Mouse (Mus musculus) inflammation-experienced regulatory T-cells, adult 6 months (primary cell): ENCODE results near the gene Hivep2. TPM values are rescaled to one million over a fixed set of nuclear protein-coding genes. Genes with fewer than 3 reads are reported as not detected.

Experiments used
- ATAC-seq: one replicate; pipeline ENCODE4 v1.8.0; 2017
- polyA plus RNA-seq, 3 experiments: library from polyadenylated mRNA; unstranded; fragments of 100-300 nt; shearing (Covaris generic); gene quantifications; one replicate each; pipeline ENCODE4 v1.2.1; 2017

Gene Hivep2
- polyA plus RNA-seq, 3 experiments from 2014 or later, result 19.4 to 32.6 (median 24.8) TPM

DNA sequence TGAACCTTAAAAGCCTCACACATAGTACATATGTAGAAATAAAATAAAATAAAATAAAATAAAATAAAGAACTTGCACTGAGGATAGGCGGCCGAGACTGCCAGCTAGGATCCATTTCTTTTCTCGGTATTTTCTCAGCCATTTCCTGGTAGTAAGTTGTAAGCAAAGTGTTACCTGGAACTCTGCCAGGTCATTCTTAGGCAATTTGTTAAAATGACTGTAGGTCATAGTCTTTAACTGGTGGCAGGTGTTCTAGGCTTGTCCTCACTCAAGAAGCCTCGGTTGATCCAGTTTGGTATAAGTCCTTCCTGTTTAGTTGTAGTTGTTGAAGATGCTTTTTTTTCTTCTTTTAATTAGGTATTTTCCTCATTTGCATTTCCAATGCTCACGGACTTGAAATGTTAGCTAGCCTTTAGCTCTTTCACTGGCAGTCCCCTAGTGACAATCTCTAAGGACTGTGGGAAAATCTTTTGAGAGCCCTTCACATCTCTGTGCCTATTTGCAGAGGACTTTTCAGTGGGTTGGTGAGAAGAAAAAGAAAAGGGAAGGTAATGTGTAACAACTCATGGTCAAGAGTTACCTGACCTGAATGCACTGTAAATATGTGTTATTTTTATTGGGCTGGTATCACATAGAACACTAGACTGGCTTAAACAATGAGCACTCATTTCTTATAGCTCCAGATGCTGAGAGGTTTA lies 203.1 kb downstream of the Hivep2 start:
- no peak for ATAC-seq

DNA sequence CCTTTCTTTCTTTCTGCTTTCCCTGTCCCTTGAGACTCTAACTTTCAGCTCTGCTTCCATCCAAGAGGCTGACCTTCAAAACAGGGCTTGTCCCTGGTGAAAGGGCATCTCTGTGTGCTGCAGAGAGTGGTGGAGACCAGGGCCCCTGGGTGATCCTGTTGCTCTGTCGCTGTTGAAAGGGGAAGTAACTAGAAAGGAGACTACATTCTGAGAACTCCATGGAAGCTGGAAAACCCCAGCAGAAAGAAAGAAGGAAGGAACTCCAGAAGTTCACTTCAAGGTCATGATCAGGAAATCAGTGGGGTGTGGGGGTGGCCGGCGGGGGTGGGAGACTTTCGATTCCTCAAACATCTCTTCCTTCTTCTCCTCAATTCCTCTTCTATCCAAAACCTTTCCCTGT lies 208.2 kb downstream of the Hivep2 start:
- ATAC-seq, result no peak

DNA sequence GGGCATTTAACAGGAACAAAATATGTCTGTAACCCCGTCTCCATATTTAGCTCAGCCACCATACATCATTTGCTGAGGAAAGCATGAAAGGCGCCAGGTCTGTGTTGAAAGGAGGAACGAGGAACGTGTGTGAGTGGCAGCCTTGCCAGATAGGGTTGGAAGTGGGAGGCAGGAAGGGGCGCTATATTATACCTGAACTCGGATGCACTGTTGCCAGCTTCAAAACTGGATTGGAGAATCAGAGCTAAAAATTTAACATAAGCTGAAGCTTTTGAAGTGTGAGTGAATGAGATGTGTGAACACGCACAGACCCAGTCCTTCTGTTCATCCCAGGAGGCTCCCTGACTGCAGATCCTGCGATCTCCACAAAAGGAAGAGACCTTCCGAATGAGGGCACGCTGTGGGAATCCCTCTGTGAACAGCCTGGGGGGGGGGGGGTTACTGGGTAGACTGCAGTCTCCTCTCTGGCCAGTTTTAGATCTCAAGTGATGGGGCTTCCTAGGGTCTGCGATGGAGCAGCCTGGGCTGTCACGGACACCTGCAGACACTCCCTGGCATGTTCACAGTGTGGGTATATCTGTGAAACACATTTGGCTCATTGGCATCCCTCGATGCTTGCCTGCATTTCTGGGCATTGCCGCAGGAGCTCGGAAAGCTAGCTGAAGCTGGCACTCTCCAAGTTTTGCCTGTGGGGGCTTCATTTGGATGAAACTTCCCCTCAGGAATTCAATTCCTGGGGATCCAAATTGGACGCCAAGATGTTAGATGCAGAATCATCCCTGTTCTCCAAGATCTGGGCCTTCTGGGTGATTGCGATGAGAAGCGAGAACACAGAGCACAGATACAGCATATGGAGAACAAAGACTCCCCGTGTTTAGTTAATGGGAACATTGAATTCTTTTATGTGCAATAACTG lies 213.8 kb downstream of the Hivep2 start:
- no peak for ATAC-seq

DNA sequence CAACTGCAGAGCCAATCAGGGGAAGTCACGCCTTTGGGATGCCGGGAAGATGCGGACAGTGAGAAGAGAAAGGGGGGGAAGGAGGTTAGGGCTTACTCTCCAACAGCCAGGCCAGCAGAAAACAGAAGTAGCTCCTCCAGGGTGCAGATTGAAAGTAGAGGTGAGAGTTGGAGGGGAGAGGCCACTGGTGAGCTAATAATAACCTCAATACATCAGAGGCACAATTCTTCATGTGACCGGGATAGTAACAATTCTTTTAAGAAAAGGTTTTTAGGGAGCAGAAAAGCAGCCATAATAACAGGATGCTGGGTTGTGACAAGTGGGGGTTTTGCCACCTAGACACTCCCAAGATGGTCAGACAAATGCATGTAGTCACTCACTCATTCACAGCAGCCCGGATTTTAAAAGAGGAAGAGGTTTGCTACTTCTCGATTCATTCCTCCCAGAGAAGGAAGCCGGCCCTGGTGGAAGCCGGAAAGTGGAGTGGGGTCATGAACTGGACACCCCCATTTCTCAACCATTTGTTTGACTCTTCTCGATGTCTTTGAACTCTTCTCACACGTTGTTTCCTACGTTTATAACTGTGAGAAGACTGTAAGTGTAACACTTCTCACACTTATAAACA lies 220.6 kb downstream of the Hivep2 start:
- ATAC-seq, result no peak

DNA sequence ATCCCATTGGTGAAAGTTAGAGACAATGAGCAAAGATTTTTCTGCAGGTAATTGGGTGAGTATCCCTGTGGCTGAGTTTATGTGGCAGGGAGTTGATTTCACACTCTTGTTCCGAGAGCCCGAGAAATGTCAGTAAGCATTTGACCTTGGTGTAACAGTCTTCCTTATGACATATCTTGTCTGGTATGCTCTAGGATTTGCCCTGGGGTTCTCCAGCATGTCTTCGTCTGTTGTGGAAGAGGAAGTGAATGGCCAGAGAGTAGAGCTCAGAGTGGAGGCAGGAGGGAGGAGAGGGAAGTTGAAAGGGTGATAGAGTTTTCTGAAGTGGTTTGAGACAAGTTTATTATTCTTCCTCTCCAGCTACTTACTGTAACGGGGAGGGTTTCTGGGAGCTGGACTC lies 223.2 kb downstream of the Hivep2 start:
- ATAC-seq, result no peak

DNA sequence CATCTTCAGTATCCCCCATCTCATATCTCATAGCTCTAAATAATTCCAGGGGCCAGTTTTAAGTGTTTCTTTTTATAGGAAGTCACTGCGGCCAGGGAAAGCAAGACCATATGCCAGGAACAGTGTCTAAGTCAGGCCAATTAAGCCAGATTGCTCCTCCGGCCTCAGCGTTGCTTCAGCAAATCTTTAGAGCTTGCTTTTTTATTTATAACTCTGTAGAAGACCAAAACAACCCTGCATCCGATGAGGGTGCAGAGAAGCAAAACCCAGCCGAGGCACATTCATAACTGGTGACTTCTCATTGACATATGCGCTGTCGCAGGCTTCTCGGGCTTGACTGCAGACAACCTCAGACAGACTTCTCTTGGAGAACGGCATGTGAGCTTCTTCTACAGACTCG lies 225.3 kb downstream of the Hivep2 start:
- no peak for ATAC-seq

DNA sequence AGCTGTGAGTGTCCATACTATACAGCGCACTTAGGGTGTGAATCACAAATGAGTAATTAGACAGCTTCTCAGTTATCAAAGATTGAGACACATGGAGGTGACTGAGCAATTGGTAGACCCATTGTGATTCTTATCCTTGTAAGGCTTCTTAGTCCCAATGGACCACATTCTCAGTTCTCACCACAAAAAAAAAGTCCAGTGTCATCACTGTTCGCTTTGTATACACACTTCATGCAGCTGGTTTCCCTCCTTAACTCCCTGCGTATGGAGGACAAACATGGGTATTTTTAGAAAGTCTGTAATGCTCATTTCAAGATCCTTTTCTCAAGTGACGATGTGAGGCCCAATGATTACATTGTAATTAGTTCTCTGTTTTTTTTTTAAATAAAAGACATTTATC lies 226.3 kb downstream of the Hivep2 start:
- ATAC-seq, result no peak

DNA sequence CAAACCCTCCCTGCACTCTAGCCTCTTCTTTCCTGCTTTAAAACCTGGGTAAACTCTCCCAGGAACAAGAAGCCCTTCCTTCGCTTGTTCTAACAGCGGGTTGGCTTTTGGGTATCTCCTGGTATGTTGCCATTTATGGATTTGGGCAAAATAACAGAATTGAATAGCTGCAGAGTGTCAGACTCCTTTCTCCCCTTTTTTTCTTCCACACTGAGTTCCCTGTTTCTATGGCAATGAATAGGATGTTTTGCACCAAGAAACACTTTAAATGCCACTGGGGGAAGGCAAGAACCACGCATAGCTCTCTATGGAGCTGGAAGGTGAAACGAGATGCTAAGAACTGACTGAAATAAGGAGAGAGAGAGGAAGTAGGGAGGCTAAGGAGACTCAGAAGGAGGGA lies 227.8 kb downstream of the Hivep2 start:
- ATAC-seq, result no peak

DNA sequence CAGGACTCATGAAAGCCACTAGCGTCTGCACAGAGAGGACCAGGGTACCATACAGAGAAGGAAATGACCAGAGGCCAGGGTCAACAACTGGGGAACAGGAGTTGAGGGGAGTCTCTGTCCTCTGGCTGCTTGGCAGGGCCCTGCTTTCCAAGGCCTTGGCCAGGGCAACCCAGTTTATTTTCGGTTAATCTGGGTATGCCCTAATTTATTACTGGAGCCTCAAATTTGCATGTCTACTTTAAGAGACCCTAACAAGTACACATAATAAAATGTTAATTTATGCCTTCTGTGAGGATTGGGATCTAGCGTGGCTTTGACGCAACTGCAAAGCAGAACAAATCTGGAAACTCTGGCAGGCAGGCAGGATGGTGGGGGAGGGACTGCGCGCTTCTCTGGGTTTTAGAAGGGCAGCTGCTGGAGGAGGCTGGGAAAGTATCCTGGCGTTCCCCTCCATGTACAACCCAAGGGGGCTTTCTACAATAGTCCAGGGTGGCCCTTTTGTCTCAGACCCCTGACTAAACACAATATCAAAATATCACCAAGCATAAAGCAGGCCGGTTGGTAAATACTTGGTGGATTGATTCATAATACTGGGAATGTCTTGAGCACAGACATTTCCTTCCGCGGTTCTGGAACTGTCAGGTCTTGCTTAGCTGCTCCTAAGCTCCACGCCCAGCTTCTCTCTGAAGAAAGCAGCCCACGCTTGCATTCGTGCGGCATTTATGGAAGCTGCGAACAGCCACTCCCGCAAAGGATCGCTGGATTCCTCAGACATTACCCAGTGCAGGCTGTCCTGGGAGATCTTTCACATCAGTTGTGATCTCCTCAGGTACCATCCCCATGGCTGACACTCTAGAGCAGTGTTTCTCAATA lies 230.1 kb downstream of the Hivep2 start:
- ATAC-seq, result no peak

DNA sequence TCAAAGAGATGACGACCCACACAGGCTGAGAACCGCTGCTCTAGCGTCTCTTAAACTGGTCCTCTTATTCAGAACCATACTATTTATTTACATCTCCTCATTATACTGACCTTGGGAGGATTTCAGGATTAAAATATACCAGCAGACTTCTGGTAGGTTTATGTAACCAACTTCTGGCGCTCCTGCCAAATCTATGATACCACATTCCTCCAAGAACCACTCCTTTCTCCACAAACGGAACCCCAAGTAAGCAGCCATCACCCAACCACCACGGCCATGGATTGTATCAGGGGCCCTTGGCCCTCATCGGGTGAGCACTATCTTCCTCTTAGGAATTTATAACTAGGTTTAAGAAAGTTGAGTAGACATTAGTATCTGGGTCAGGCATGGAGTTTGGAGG lies 230.9 kb downstream of the Hivep2 start:
- ATAC-seq, result no peak

DNA sequence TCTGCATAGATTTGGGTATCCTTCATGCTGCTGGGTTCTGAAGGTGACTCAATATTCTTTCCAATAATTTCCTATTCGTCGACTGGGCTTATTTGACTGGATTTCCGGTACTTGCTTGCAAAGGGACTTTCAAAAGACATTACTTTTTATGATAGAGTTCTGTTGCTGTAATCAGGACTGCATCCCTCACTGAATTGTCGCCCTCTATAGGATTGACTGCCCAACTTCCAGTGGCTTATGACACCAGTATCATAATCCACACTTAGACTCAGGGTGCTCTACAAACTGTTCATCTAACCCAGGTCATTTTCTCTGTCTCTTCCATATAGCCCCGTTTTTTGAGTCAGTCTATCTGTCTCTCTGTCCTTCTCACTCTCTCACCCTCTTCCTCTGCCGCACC lies 231.4 kb downstream of the Hivep2 start:
- ATAC-seq, result peak; percentile 86

DNA sequence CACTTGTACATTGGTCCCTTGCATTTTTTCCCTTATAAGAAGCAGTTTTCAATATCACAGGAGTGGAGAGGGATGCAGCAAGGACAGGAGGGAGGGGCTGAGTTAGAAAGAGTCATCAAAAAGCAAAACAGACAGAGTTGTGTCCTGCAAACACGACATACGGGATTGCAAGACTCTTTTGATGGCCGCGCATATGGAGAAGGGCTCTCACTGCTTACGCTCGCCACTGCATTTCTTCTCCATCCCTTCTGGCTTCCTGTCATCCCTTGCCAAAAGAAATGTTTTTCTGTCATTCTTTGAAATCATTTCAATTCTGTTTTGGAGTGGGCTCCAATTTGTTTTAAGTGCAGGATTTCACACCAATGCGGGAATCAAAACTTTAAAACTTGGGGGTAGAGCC lies 233.5 kb downstream of the Hivep2 start:
- ATAC-seq, result no peak

DNA sequence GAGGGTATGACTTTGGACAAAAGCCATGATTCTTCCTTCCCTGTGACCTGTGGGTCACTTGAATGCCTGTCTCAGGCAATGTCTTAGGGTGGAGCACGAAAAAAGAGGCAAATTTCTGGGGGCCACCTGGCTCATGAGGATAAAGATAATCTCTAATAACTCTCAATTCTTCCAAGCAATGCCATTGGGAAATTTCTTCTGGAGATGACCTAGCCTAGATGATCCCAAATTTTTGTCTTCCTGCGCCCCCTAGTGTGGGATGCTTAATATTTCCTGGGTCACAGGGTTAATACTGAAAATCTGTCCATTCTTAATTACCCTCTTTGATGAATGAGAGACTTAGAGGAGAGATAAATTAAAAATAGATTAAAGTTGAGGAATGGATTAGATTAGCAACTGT lies 234.4 kb downstream of the Hivep2 start:
- ATAC-seq, result no peak

Other genes starting within 250 kb of the Hivep2 start
- gene Aig1, start 97.1 kb upstream of the Hivep2 start, polyA plus RNA-seq, result 10 to 100 TPM; 13.9 to 33.7 (median 25.6) TPM